Mouse (Mus musculus) forebrain, embryonic 10.5 days (tissue): Measurements from ENCODE around the gene Pcnp. TPM values are rescaled to one million over a fixed set of nuclear protein-coding genes. Genes with fewer than 3 reads are reported as not detected.
A peak's percentile ranks its signal among the peaks of the same experiment; 100 is the strongest.
"Not testable (repeated sequence)": the region's sequence is repeated elsewhere in the genome, so short reads cannot be mapped to it uniquely, and the experiment has no call there.

Experiments
- DNase-seq: peaks from one replicate; pipeline ENCODE4 v3.0.0-alpha.2; 2017; ENCODE audit warnings: low spot score; ENCODE audit errors: extremely low spot score
- H3K27ac ChIP-seq: fragments of 300-500 bp; sonication (generic); 2 replicates; pipeline ENCODE4 v1.5.1; 2016; ENCODE audit warnings: mild to moderate bottlenecking
- H3K27me3 ChIP-seq: fragments of 300-500 bp; sonication (generic); 2 replicates; pipeline ENCODE4 v1.6.1; 2016; ENCODE audit warnings: mild to moderate bottlenecking; ENCODE audit not compliant: poor library complexity, severe bottlenecking
- H3K36me3 ChIP-seq: fragments of 300-500 bp; sonication (generic); replicated peaks from 2 replicates; pipeline ENCODE4 v1.6.1; 2016; ENCODE audit warnings: mild to moderate bottlenecking, moderate library complexity
- H3K4me1 ChIP-seq: fragments of 300-500 bp; sonication (generic); 2 replicates; pipeline ENCODE4 v1.6.1; 2016
- H3K4me3 ChIP-seq: fragments of 300-500 bp; sonication (generic); 2 replicates; pipeline ENCODE4 v1.5.1; 2016; ENCODE audit warnings: mild to moderate bottlenecking, moderate library complexity
- H3K9me3 ChIP-seq: fragments of 300-500 bp; sonication (generic); 2 replicates; pipeline ENCODE4 v1.6.1; 2016; ENCODE audit warnings: mild to moderate bottlenecking, moderate library complexity
- WGBS: fragments of 180-500 bp; shearing (Covaris S2); methylation state at CpG from one replicate; pipeline ENCODE4 v1.1.7; 2016; 5-methylcytosine and 5-hydroxymethylcytosine counted together
- polyA plus RNA-seq: library from polyadenylated mRNA; unstranded; fragments of >200 nt; fragmentation: Nextera tagmentation; extraction: Ambion mirVana; gene quantifications from 2 replicates; pipeline ENCODE4 v1.2.1, GENCODE M21; 2016

Pcnp gene
- polyA plus RNA-seq: 330 and 358 TPM in 2 replicates

DNA sequence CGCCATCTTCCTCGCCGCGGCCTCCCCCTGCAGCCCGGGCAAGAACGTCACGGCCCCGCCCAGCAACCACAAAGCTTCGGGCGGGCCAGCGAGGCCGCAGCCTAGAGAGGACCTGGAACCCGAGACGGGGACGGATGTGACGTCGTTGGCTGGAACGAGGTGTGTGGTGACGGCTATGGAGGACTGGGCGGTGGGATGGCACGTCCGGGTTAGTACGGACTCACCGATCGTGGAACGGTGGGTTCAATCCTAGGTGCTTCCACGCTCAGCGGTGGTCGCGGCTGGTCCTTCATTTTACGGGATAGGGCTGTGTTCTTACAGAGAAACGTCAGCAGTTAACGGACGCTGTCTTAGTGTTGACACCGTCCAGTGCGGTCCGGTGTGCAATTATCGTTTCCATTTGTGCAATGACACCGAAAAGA is at the start of gene Pcnp:
Gene Pcnp, minus strand, starts transcription at position 79 of the 422 bp plus-strand sequence.
- Histone ChIP-seq H3K9me3 (no peaks in the 10 kb centered on the region), H3K36me3 (peaks cover 54% of the 10 kb centered on the region), H3K27me3 (no peaks in the 10 kb centered on the region), H3K4me1 (peaks cover 24% of the 10 kb centered on the region), H3K27ac (peak within 1 kb of the TSS; percentile 98), H3K4me3 (peak within 1 kb of the TSS; percentile 90)
- under 1% methylated on average over 39 of the region's 39 CpGs for WGBS
- peak; percentile 99 for DNase-seq

DNA sequence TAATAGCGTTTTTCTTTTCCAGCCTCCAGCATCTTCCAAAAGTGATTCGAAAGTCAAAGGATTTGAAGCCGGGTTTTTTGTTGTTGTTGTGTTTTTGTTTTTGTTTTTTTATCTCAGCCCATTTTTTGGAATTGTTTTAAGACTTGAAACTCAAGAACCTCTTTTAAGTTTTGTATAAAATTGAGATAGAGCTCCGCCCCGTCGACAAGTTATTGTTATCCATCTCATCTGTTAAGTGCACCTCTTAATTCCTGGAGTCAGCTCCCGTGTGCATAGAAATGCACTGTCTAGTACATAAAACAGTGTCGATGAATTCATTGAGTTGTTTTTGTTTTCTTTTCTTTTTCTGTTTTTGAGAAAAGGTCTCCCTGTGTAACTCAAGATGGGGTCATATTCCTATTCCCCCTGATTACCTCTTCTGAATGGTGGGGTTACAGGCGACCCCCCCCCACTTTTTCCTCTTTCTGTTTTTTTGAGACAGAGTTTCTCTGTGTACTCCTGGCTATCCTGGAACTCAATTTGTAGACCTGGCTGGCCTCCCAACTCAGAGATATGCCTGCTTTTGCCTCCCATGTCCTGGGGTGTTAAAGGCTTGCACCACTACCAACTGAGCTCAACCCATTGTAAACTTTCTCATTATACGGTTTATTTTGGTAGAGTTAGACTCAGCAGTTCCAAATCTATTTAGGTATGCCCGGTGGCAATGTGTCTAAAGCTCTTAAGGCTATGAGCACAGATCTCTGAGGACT is 46.8 kb upstream of the Pcnp start:
- WGBS: 12% methylated on average over 11 of the region's 11 CpGs

DNA sequence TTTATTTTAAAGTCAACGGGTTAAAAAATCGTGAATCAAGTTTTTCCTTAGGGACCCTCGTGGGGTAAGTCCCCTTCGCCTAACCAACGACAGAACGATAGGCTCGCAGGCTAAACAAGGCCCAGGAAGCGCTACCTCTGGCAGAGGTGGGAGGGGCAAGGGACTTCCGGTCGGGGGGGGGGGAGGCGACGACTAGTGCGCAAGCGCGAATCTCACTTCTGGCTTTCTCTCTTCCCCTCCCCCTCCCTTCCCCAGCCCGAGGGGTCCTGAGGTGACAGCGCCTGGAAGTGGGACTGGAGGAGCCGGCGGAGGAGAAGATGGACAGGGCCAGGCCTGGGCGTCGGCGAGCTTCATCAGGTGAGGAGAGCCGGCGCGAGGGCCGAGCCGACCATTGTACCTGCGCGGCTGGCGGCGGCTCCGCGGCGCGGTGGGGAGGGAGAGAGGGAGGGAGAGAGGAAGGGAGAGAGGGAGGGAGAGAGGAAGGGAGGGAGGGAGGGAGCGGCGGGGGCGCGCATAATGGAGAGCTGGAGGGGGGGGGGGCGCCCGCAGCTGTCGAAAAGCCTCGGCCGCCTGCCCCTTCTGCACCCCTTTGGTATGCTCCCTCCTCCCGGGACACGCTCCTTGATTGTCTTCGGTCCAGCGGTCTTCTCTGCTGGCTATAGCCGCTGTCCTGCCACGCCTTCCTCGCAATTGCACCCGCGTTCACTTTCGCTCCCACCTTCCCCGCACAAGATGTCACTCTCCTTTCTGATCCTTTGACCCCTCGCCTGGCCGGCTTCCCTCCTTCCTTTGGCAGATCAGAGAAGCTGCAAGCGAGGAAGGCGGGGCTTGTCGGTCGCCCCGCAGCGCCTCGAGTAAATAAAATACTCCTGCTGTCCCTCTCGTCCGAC is 45.9 kb upstream of the Pcnp start:
- DNase-seq: peak; percentile 93
- WGBS: under 1% methylated on average over 41 of the region's 66 CpGs
- Histone ChIP-seq H3K36me3 (peaks cover 4% of the 10 kb centered on the region), H3K4me3 (peak overlapping the region; percentile 86), H3K9me3 (no peaks in the 10 kb centered on the region), H3K27me3 (no peaks in the 10 kb centered on the region), H3K4me1 (peaks cover 27% of the 10 kb centered on the region), H3K27ac (peak overlapping the region; percentile 95)

More for the DNA sequence above, 46.8 kb upstream of the Pcnp start:
- Histone ChIP-seq H3K27ac (peak overlapping the region; percentile 95), H3K4me1 (peaks cover 25% of the 10 kb centered on the region), H3K4me3 (peak overlapping the region; percentile 86), H3K27me3 (no peaks in the 10 kb centered on the region), H3K36me3 (peaks cover 4% of the 10 kb centered on the region), H3K9me3 (no peaks in the 10 kb centered on the region)
- DNase-seq: no peak

DNA sequence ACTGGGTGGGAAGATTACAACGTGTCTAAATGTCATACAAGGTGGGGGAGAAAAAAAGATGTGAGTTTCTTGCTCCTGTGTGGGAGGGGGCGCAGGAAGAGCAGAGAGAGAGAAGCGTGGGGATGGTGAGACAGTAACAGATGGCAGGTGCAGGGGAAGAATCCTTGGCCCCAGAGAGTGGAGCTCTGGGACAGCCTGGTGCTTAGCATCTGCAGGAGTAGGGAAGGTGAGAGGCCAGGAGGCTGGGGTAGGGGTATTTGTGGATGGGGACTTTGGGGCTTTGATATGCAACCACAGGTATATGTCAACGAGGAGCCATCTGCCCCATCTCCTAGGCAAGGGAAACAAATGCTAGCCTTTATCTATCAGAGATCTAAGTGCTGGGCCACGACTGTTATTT is 45.0 kb upstream of the Pcnp start:
- Histone ChIP-seq H3K4me1 (peaks cover 27% of the 10 kb centered on the region), H3K27ac (peak overlapping the region; percentile 95), H3K9me3 (no peaks in the 10 kb centered on the region), H3K36me3 (peaks cover 4% of the 10 kb centered on the region), H3K27me3 (no peaks in the 10 kb centered on the region), H3K4me3 (peak overlapping the region; percentile 86; the same call in 1 of the 2 replicates)
- DNase-seq: no peak
- 81% methylated on average over 5 of the region's 5 CpGs for WGBS

DNA sequence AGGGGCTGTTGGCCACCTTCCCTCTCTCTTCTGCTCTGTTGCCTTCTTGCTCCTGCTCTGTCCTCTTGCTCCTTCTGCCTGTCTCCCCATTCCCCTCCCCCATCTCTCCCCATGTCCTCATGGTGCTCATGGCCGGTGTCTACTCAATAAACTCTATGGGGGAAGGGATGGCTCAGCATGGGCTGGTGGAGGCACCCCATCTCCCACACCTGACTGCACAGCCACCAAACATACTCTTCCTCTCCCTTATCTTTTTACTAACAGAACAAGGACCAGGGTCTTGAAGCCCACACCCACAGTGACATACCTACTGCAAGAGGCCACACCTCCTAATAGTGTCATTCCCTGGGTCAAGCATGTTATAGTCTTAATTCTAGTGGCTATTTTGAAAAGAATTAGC is 44.6 kb upstream of the Pcnp start:
- H3K4me3 ChIP-seq: no peak overlapping the region
- no peak overlapping the region for H3K27ac ChIP-seq
- WGBS: 94% methylated on average over 1 of the region's 1 CpGs
- no peaks in the 10 kb centered on the region for H3K27me3 ChIP-seq
- peaks cover 27% of the 10 kb centered on the region for H3K4me1 ChIP-seq
- H3K9me3 ChIP-seq: no peaks in the 10 kb centered on the region
- DNase-seq: no peak
- peaks cover 4% of the 10 kb centered on the region for H3K36me3 ChIP-seq

DNA sequence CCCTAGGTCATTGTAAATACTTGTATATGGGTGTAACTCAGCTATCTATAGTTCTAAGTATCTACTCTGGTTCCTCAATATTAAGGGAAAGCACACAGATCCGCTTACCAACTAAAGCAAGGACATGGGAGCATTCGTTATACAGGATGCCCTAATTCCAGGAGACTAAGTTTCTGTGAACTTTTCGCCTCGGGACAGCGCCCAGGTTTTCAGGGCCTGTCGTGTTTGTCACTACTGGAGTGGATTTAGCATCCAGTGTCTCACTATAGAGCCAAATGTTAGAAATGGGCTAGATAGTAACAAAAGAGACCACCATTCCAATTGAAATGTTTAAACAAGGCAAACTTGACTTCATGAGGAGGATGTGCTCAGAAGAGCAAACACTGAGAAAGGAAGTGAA is 43.6 kb upstream of the Pcnp start:
- not testable (repeated sequence) for H3K36me3 ChIP-seq, H3K27ac ChIP-seq, H3K9me3 ChIP-seq, H3K4me3 ChIP-seq, H3K27me3 ChIP-seq, DNase-seq
- WGBS: 94% methylated on average over 6 of the region's 6 CpGs
- peaks cover 27% of the 10 kb centered on the region for H3K4me1 ChIP-seq

DNA sequence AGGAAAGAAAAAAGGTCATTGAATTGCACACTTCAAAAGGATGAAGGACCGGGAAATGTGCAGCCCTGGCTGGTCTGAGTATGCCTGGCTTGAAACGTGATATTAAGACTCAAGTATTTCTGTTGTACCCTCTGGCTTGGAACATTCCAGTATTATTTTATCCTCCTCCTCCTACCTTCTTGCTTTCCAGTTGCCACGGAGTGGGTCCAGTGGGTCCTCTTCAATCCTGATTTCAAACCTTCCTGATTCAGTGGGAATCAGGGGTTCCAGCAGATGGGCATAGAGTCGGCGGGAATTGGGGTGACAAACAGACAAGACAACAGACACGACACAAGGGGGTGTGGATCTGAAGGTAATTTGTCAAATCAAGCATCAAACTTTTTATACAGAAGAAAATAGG is 43.0 kb upstream of the Pcnp start:
- DNase-seq: no peak
- Histone ChIP-seq H3K9me3 (no peaks in the 10 kb centered on the region), H3K27me3 (no peaks in the 10 kb centered on the region), H3K4me3 (no peak overlapping the region), H3K36me3 (no peaks in the 10 kb centered on the region), H3K27ac (no peak overlapping the region), H3K4me1 (peaks cover 27% of the 10 kb centered on the region)
- 83% methylated on average over 6 of the region's 6 CpGs for WGBS

DNA sequence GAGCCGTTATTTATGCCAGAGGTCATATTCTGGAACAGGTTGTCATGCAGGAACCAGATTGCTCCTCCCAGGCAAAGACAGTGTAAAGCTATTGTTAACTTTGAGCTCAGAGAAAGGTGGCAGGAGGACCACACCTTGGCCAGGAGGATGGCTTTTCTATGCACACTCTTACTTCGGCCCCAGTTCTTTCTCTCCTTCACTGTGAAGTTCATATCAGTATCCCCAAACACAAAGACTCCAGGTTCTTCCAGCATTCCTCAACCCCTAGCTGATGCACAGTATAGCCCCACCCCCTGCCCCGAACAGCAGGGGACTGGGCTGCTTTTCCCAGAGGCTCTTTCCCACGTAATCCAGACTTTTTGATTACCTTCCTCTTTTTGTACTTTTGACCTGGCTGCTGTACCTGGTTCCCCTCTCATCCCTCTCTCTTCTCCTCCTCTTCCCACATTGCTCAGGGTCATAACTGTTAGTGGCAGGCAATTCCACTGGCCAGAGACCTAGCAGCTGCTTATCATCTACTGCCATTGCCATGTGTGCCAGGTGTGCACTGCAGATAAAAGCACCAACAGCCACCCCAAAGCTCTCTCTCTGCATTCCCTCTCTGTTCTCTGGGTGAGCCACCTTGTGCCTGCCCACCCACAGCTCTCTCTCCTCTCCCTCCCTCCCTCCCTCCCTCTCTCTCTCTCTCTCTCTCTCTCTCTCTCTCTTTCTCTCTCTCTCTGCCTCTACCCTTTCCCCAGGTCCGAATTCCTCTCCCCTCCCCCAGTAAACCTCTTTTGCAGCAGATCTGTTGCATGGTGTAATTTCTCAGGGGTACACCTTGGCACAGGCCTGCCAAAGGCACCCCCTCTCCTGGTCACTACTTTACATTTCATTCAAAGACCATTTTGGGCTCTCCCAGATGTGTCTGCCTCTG is 42.0 kb upstream of the Pcnp start:
- Histone ChIP-seq H3K9me3 (no peaks in the 10 kb centered on the region), H3K36me3 (no peaks in the 10 kb centered on the region), H3K4me3 (no peak overlapping the region), H3K27ac (peak overlapping the region; percentile 53), H3K27me3 (no peaks in the 10 kb centered on the region), H3K4me1 (peaks cover 22% of the 10 kb centered on the region)
- no peak for DNase-seq
- 45% methylated on average over 5 of the region's 5 CpGs for whole genome bisulfite sequencing

DNA sequence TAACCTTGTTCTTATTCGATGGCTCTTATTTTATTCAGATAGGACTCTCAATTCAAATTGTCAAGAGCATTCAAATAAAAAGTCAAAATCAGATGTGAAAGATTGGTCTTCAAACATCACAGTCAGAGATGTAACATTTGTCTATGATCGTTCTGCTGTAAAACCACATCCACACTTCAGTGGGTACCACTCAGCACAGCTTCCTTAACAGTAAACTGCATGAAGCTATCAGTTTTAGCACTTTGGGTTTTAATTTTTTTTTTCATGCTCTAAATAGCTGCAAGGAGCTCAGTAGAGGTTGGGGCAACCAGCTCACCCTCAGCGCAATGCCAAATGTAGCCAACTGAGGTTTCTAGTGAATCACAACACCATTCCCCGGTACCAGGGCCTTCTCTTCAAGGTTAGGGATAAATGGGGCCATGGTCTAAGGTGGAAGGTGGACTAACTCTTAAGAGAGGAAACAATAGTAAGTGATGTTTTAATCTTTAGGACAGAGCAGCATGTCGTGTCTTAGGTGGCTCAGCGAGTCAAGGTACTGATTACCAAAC is 39.1 kb upstream of the Pcnp start:
- Histone ChIP-seq H3K27ac (no peak overlapping the region), H3K4me3 (no peak overlapping the region), H3K27me3 (no peaks in the 10 kb centered on the region), H3K9me3 (no peaks in the 10 kb centered on the region), H3K4me1 (peaks cover 16% of the 10 kb centered on the region), H3K36me3 (no peaks in the 10 kb centered on the region)
- WGBS: 92% methylated on average over 6 of the region's 6 CpGs
- no peak for DNase-seq

DNA sequence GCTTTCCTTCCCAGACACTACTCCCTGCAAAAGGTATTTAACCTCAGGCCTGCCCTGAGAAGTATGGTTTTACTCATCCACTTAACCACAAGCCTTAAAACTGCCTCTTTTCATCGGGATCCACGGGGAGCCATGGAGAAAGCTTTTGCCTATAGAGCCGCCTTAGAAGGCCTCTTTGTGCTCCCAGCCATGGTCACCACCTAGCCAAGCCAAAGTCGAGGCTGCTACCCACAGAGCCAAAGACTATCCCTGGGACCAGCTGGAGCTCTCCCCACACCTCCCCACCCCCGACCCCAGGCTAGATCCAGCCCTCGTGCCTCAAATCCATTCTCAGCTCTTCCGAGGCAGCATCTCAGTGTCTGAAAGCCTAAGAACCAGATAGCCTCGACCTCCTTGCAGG is 36.6 kb upstream of the Pcnp start:
- 31% methylated on average over 8 of the region's 8 CpGs for WGBS
- H3K4me3 ChIP-seq: no peak overlapping the region

DNA sequence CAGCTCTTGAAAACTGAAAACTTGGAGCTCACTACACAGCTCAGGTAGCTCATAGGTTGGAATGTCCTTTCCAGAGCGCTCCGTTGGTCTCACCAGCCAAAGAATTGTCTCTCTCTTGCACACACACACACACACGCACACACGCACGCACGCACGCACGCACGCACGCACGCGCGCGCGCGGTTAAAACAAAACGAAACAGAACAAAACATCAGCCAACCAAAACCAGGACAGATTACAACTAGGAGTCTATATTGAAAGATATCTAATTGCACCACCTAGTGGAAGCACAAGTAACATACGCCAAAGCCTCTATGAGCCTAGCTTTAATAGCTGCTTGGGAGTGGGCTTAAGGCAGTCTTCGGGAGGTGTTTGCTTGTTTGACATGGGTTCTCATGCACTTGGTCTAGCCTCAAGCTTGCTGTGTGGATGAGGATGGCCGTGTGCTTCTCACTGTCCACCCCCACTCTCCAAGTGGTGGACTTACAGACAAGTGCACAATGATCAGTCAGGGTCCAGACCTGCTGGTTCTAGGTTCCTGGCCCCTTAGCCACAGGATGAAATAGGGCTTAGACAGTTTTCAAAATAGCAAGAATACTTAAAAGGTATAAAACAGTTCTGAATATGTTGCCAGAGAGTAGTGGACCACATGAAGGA is 34.9 kb upstream of the Pcnp start:
- H3K36me3 ChIP-seq: no peaks in the 10 kb centered on the region
- no peaks in the 10 kb centered on the region for H3K27me3 ChIP-seq
- H3K4me1 ChIP-seq: peaks cover 8% of the 10 kb centered on the region
- DNase-seq: peak; percentile 78
- peak overlapping the region; percentile 52 for H3K4me3 ChIP-seq
- WGBS: 3% methylated on average over 20 of the region's 20 CpGs
- H3K27ac ChIP-seq: peak overlapping the region; percentile 84
- H3K9me3 ChIP-seq: no peaks in the 10 kb centered on the region

More for the DNA sequence above, 36.6 kb upstream of the Pcnp start:
- Histone ChIP-seq H3K9me3 (no peaks in the 10 kb centered on the region), H3K36me3 (no peaks in the 10 kb centered on the region), H3K27me3 (no peaks in the 10 kb centered on the region), H3K4me1 (peaks cover 8% of the 10 kb centered on the region), H3K27ac (no peak overlapping the region)
- DNase-seq: no peak
